Mouse (Mus musculus) kidney, adult 2 months (tissue): ENCODE measurements around the gene Hsd11b1.

Experiments
- CTCF ChIP-seq: fragments of 200-500 bp; conservative IDR thresholded peaks from 2 replicates; pipeline ENCODE4 v1.5.1; 2011; ENCODE audit warnings: low read depth, mild to moderate bottlenecking, control low read depth, low read length, moderate library complexity, mixed read lengths; ENCODE audit not compliant: insufficient read depth, insufficient read length
- POLR2A ChIP-seq: fragments of 200-500 bp; IDR thresholded peaks from one replicate; pipeline ENCODE4 v1.6.1; 2011; ENCODE audit warnings: low read depth, low read length, control low read depth

DNA sequence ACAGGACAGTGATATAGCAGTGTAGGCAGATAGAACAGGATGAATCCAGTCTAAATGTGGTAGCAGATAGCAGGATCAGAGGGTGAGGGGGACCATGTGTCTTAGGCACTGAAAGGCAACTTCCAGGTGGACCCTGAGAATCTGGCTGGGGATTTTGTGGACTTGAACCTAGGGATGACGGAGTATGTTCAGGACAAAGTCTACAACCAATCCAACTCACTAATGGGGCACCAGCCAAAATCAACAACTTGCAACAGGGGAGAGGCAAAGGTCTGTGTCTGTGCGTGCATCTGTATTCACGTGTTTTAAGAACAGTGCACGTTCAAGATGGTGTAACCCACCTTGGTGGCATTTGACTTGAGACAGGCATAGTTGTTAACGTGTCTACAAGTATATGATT is 26.0 kb upstream of the Hsd11b1 start:
- TF ChIP-seq CTCF (no peak), POLR2A (no peak)
